Mouse (Mus musculus) 416B (cell line): ENCODE measurements around the gene Oosp1.

Source experiments
- DNase-seq: peaks from one replicate; pipeline ENCODE4 v3.0.0; 2011; ENCODE audit warnings: low read depth

Gene Oosp1

DNA sequence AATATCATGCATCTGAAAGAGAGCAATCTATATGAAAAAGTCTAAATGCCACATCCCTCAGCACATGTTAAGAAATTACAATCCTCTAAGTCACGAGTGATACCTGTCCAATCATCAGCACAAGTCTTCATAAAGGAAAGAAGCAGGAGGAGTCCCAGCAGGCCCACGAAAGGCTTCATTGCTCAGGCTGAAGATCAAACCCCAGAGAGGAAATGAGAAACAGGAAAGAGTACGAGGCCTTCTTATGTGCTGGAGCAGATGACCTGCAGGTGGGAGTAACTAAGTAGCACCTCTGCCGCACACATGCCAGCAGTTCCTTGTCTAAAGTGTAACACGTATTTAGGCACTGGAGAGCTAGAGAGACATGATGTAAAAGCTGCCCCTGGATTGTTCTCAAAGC lies at the start of gene Oosp1:
Gene Oosp1, minus strand, starts transcription at position 312 of the 400 bp plus-strand sequence.
- no peak for DNase-seq

GRCm38 (mm10) chr19:11736455-11736854 lies 45.5 kb upstream of the Oosp1 start:
- no peak for DNase-seq

DNA sequence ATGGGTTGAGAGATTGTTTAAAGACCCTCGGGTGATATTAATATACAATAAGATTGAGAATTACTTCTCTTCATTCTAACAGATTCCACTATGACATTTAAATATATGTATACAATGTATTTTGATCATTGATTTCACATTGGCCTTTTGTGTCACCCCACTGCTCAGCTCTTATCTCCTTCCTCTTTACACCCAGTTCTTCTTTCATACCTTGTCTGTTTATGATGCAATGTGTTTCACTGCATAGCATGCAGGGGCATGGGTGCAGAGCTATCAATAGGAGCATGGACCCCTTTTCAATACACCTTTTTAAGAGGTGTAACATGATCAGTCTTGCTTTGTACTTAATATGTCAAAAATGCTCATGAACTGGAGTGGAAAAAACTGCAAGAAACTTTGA lies 39.3 kb upstream of the Oosp1 start:
- DNase-seq, result no peak

DNA sequence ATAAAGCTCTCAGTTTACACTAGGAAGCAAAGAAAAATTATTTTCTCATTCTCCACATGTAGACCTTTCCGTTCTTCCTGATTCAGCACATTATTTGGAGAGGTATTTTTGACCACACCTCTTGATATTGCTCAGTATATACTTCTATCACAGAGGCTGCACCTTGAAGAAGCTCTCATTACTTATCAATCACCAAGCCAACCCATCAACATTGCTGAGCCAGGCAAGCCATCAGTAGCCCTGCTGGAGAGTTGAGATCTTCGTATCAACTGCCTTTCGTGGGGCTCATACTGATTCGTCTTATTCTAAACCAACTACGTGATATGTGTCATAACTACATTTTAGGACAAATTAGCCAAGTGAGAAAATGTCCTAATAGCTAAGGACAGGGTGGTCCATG lies 36.4 kb upstream of the Oosp1 start:
- DNase-seq, result no peak

GRCm38 (mm10) chr19:11725915-11726314 lies 35.0 kb upstream of the Oosp1 start:
- DNase-seq, result no peak

- DNase-seq, result no peak
Observed at GRCm38 (mm10) chr19:11724275-11724674, 33.3 kb upstream of the Oosp1 start.

DNA sequence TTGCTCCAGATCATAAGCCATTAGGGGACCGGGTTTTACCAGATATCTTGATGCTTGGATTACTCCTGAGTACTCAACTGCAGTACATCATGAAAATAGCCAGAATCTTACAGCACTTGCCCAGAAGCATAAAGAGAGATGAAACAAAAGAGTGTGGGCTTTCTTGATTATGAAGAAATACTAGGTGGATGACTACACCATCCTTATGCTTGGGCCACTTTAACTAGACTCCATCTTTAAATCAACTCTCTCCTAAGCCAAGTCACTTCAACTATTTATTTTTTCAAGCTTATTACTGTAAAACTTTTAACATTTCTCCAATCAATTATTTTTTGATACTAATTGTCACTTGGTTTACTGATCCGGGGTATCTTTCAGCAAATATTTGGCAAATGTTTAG lies 32.9 kb upstream of the Oosp1 start:
- no peak for DNase-seq

DNA sequence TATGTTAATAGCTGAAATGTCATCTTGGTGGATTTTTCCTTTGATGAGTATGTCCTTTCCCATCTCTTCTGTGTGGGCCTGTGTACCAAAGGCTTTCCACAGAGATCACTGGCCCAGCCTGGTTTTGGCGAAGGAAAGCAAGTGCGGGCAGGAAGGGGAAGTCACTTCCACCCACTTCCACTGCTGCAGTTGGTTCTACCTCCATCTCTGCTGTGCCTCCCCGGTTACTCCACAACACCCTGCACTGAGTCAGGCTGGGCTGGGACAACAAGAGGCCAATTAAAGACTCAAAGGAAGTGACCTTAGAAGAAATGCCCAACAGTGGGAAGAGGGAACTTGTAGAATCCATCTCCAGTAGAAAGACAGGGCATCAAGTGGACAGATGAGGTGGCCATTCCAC lies 29.1 kb upstream of the Oosp1 start:
- DNase-seq, result no peak

GRCm38 (mm10) chr19:11712451-11712850 lies 21.5 kb upstream of the Oosp1 start:
- DNase-seq, result no peak

- DNase-seq, result no peak
Observed at GRCm38 (mm10) chr19:11698342-11698741, 7.4 kb upstream of the Oosp1 start.

GRCm38 (mm10) chr19:11696755-11697154 lies 5.8 kb upstream of the Oosp1 start, which contains the start of gene Oosp3:
Oosp3 (plus strand) TSS chr19:11697055.
- no peak for DNase-seq

DNA sequence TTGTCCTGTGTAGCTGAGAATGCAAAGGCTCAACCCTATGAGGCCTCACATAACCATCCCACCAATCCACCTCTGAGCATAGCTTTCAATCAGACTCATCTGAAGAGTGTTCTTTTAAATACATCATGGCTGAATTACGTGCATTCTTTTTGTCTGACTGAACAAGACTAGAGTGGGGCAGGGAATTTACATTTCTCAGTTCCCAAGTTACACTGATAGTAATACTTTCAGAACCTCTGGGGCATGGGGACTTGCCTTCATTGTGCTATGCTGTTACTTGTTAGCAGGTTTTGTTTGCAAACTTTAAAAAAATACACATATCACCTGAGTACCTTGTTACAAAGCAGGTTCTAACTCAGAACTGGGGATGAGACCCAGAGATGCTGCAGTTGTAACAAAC lies 504 bp upstream of the Oosp1 start:
- no peak for DNase-seq

DNA sequence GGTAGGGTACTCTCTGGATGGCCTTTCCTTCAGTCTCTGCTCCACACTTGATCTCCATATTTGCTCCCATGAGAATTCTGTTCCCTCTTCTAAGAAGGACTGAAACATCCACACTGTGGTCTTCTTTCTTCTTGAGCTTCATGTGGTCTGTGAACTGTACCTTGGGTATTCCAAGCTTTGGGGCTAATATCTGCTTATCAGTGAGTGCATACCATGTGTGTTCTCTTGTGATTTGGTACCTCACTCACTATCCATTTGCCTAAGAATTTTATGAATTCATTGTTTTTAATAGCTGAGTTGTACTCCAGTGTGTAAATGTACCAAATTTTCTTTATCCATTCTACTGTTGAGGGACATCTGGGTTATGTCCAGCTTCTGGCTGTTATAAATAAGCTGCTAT lies 29.4 kb downstream of the Oosp1 start:
- DNase-seq, result no peak

DNA sequence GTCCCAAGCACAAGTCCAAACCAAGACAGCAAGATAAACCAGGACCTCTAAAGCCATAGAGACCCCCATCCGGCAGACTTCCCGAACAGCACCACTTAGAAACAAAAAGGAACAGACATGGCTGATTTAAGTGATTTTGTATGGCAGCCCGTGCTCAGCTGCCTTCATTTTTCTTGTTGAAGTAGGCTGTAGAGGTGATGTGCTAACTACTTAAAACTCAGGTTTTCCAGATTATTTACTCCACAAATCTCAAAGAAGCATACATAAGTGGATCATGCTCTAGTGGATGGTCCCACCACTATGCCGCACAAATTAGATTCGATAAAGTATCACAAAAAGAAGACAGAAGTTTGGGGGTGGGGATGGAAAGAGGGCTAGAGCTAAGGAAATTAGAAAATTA lies 30.5 kb downstream of the Oosp1 start, which contains the start of gene Oosp2:
Gene Oosp2, minus strand, starts transcription at position 101 of the 400 bp plus-strand sequence.
- no peak for DNase-seq

DNA sequence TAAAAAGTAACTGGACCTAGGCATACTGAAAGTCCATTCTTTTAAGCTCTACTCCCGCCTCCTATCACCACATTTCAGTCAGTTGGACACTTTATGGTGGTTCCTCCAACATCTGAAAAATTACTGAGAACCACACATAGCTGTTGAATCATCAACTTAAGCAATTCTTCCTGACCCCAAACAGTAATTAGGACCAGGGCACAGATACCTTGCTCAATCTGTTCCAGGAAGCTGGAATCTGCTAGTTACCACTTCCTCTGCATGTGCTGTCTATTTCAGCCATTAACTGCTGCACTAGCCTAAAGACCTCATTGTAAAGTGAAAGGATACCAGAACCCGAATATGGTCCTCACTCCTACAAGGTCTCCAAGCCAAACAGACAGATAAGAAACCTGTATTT lies 31.8 kb downstream of the Oosp1 start:
- DNase-seq, result peak; percentile 73

DNA sequence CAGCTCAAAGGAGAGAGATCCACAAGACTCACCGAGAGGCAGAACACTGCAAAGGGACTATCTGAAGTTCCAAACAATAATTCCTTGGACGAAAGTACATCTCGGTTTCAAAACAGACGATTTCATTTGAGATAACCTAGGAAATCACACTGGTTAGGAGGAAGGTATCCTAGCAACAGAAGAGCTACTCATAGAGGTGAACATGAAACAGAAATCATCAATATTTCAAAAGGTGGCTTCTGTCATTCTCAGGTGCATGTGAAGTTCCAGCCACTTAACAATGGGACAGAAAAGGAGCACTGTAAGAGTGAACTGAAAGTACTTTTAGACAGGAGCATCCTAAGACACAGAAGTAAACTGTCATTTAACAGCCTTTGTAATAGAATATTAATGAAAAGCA lies 41.4 kb downstream of the Oosp1 start:
- no peak for DNase-seq

GRCm38 (mm10) chr19:11646166-11646565 lies 44.8 kb downstream of the Oosp1 start:
- peak; percentile 10 for DNase-seq

DNA sequence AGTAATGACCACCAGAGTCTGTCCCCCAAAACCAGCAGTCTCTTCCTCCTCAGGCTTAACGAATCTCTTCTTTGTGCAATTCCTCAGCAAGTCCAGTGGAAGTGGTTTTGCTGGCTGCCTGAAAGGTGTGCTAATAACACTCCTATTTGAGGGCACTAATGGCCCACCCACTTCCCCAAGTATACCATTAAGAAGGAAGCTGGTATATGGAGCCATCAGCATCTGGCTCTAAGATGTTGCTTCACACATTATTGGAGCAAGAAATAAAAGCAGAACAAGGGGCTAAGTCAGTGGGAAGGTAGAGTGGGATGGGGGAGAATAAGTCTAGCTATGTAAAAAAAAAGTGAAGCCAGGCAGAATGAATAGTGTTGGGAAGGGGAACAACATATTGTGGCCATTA lies 50.2 kb downstream of the Oosp1 start, which contains the start of gene Ms4a3:
Gene Ms4a3, minus strand, starts transcription at position 120 of the 400 bp plus-strand sequence.
- peak; percentile 20 for DNase-seq

DNA sequence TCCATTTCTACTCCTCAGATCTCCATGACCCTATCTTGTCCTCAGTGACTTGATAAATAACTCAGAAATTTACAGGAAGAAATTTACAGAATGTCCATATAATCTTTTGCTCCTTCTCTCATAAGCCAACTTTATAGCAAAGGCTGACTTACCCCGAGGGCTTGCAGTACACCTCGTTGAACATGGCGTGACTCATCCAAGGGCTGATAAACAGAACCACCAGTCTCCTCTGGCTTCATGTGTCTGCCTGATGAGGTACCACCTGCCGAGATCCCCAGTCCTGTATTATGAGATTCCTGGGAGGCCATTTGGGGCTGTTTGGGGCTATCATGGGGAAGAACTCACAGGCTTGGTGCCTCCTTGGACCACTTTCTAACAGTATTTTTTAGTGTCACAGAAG lies 51.9 kb downstream of the Oosp1 start:
- no peak for DNase-seq

GRCm38 (mm10) chr19:11635572-11635971 lies 55.4 kb downstream of the Oosp1 start:
- no peak for DNase-seq

DNA sequence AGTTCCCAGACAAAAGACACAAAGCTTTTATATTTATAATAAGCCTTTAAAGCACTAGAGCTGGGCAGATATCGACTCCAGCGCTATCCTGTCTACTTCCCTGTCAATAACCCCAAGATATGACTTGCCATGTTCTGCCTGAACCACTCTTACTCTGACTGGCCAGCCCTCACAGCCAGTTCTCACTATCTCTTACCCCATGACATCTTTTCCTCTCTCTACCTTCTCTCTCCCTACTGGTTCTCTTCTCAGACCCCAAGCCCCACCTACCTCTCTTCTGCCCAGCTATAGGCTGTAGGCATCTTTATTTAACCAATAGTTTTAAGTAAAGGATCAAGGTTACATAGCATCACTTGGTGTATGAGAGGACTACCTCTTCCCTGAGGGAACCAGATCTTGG lies 56.6 kb downstream of the Oosp1 start:
- DNase-seq, result no peak

GRCm38 (mm10) chr19:11633732-11634131 lies 57.2 kb downstream of the Oosp1 start:
- DNase-seq, result no peak

DNA sequence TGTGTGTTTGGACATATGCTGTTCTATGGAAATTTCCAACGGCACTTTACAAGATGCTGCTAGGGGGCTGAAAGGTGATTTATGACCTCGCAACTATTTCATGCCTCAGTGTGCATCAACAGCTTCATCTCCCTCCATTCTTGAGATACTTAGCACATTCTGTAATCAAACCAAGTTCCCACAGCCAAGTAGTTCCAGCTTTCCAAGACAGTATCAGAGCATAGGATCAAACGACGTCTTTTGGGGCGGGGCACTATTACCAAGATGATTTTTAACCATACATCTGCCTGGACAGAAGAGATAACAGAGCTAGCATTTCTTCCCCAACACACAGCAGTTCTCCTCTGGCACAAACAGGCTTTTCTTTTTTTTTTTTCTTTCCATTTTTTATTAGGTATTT lies 65.7 kb downstream of the Oosp1 start:
- no peak for DNase-seq

GRCm38 (mm10) chr19:11624800-11625199 lies 66.2 kb downstream of the Oosp1 start:
- no peak for DNase-seq

- DNase-seq, result no peak
Observed at GRCm38 (mm10) chr19:11623551-11623950, 67.4 kb downstream of the Oosp1 start, which contains the start of gene Ms4a2. Ms4a2 (minus strand) TSS chr19:11623719.
